Mouse (Mus musculus): ENCODE data around the gene Erbb3. TPM values are rescaled to one million over a fixed set of nuclear protein-coding genes. Genes with fewer than 3 reads are reported as not detected.
"Not testable (repeated sequence)": the region's sequence is repeated elsewhere in the genome, so short reads cannot be mapped to it uniquely, and the experiment has no call there.

The Erbb3 gene
- polyA plus RNA-seq, 1 experiment, result 0.77 TPM

DNA sequence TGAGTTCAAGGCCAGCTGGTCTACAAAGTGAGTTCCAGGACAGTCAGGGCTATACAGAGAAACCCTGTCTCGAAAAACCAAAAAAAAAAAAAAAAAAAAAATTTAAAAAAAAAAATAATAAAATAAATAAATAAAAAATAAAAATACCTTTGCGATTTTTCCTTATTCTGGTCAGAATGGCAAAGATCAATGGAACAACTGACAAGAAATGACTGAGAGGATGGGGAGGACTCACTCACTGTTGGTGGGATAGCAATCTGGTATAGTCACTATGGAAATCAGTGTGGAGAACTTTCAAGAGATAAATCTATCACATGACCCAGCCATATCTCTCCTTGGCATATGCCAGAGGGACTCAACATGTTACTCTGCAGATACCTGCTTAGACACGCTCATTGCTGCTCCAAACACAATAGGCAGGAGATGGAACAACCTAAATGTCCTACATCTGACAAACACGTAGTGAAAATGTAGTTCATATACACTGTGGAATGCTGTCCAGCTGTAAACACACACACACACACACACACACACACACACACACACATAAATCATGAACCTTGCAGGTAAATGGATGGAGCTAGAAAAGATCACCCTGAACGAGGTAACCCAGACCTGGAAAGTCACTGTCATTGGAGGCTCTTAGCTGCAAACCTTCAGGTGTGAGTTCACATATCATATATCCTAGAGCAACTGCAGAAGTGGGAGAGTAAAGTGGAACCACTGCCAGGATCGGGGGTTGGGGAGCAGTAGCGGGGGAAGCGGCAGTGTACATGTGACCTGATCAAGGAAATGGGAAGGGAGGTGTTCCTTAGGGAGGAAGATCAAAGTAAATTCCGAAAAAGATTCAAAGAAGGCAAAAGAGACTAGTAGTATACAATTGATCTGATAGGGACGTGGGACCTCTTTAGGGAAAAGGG lies 38.2 kb upstream of the Erbb3 start:
- no peaks in the 10 kb centered on the region for H3K36me3 ChIP-seq (ENCODE audit: control insufficient read depth, insufficient read depth, low read length)
- TF ChIP-seq CTCF (IDR thresholded peaks at IDR 0.05; ENCODE audit: control insufficient read depth, insufficient read depth, insufficient replicate concordance, low read depth, low read length) (no peak), POLR2A (IDR thresholded peaks at IDR 0.05; ENCODE audit: control insufficient read depth, low read depth, low read length) (no peak)
- H3K4me3 ChIP-seq (ENCODE audit: control insufficient read depth, low read depth, low read length), result no peak overlapping the region
- H3K27me3 ChIP-seq (ENCODE audit: control insufficient read depth, insufficient read depth, low read length), result no peaks in the 10 kb centered on the region
- no peaks in the 10 kb centered on the region; the same call in none of the 2 replicates for H3K4me1 ChIP-seq (ENCODE audit: control insufficient read depth, insufficient read depth, low read length)
- no peak overlapping the region for H3K27ac ChIP-seq (ENCODE audit: control insufficient read depth, insufficient read depth, low read depth, low read length)

DNA sequence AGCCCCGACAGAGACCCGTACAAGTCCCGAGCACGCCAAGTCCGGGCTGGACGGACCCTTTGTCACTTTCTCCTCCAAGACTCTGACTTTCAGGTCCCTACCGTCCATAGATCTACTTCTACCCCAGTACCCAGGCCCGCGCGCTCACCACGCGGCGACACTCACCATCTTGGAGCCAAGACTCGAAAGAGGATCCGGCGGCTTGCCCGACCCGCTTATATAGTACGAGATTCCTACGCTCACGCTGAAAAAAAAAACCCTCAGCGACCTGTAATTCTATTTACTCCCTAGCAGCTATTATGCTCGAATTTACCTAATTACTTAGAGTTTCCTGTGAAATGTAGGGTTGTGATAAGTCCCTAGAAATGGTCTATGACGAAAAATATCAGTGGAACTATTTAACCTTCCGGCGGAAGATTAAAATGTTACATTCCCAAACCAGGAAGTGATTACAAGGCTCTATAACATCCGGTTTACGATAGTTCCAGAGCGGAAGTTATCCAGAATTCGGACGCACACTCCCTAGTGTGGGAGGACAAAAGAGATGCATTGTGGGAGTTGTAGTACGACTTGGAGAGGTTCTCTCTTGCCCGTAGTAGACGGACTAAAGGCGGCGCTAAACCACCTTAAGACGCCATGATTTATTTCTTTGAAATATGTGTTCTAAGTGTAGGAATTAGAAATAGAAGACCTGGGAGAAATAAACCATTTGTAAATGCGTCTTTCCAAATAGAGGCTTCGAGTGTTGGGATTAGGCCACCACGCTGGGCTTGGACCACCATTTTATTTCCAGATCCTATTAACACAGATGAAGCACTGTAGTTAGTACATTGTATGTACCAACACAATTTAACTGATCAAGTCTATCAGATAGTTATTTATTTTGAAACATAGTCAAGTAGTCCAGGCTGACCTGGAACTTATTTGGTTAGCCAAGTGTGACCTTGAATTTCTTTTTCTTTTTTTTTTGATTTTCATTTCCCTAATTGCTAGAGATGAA lies 37.2 kb upstream of the Erbb3 start, which contains the start of gene Rps26:
Gene Rps26, minus strand, starts transcription at position 437 of the 1,000 bp plus-strand sequence.
- peak; percentile 96 for TF ChIP-seq POLR2A (IDR thresholded peaks at IDR 0.05; ENCODE audit: control insufficient read depth, low read depth, low read length)
- no peak for TF ChIP-seq CTCF (IDR thresholded peaks at IDR 0.05; ENCODE audit: control insufficient read depth, insufficient read depth, insufficient replicate concordance, low read depth, low read length)
- Histone ChIP-seq H3K36me3 (ENCODE audit: control insufficient read depth, insufficient read depth, low read length) (no peaks in the 10 kb centered on the region), H3K27ac (ENCODE audit: control insufficient read depth, insufficient read depth, low read depth, low read length) (peak within 1 kb of the TSS; percentile 92), H3K27me3 (ENCODE audit: control insufficient read depth, insufficient read depth, low read length) (no peaks in the 10 kb centered on the region), H3K4me3 (ENCODE audit: control insufficient read depth, low read depth, low read length) (peak within 1 kb of the TSS; percentile 95), H3K4me1 (ENCODE audit: control insufficient read depth, insufficient read depth, low read length) (no peaks in the 10 kb centered on the region; the same call in 1 of the 2 replicates)

DNA sequence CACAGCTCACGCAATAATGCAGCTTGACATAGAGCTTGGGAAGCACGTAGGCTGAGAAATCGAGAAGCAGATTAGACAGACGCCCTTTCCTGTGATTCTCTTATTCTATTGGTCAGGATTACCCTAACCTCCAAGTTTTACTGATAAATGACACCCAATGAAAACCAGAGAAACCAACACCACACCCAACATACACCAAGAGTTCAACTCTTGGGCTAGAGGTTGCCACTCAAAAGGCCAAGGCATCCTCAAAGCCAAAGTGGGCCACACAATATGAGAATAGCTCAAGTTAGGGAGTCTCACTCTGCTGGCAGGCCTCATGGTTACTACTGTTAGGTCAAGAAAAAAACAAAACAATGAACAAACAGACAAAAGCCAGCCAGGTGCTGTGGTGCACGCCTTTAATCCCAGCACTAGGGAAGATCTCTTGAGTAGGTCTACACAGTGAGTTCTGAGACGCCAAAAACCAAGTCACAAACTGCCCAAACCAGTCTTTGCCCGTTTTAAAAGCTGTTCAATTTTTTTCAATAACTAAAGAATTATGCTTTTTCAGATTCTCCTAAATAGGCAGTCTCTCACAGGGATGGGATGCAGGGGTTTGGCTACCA lies 35.9 kb upstream of the Erbb3 start:
- peak overlapping the region; percentile 92 for H3K27ac ChIP-seq (ENCODE audit: control insufficient read depth, insufficient read depth, low read depth, low read length)
- H3K27me3 ChIP-seq (ENCODE audit: control insufficient read depth, insufficient read depth, low read length), result no peaks in the 10 kb centered on the region
- no peaks in the 10 kb centered on the region for H3K4me1 ChIP-seq (ENCODE audit: control insufficient read depth, insufficient read depth, low read length)
- no peaks in the 10 kb centered on the region for H3K36me3 ChIP-seq (ENCODE audit: control insufficient read depth, insufficient read depth, low read length)
- TF ChIP-seq CTCF (IDR thresholded peaks at IDR 0.05; ENCODE audit: control insufficient read depth, insufficient read depth, insufficient replicate concordance, low read depth, low read length) (no peak), POLR2A (IDR thresholded peaks at IDR 0.05; ENCODE audit: control insufficient read depth, low read depth, low read length) (no peak)
- H3K4me3 ChIP-seq (ENCODE audit: control insufficient read depth, low read depth, low read length), result peak overlapping the region; percentile 95

DNA sequence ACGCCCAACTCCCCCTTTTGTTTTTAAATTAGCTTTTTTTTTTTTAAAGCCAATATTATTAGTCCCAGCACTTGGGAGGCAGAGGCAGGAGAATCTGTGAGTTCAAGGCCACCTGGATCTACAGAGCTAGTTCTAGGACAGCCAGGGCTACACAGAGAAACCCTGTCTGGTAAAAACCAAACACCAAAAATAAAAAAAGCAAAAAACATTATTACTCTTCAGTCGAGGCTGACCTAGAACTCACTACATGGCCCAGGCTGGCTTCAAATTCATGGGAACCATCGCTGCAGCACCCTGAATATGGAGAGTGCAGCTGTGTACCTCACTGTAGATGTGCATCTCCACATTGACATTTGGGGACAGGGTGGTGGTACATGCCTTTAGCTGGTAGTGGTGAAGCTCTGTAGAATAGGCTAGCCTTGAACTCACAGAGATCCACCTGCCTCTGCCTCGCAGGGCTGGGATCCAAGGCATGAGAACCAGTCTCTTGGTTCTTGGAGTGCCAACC lies 33.7 kb upstream of the Erbb3 start:
- not testable (repeated sequence) for H3K27ac ChIP-seq (ENCODE audit: control insufficient read depth, insufficient read depth, low read depth, low read length); H3K27me3 ChIP-seq (ENCODE audit: control insufficient read depth, insufficient read depth, low read length); H3K36me3 ChIP-seq (ENCODE audit: control insufficient read depth, insufficient read depth, low read length); H3K4me1 ChIP-seq (ENCODE audit: control insufficient read depth, insufficient read depth, low read length); H3K4me3 ChIP-seq (ENCODE audit: control insufficient read depth, low read depth, low read length)

DNA sequence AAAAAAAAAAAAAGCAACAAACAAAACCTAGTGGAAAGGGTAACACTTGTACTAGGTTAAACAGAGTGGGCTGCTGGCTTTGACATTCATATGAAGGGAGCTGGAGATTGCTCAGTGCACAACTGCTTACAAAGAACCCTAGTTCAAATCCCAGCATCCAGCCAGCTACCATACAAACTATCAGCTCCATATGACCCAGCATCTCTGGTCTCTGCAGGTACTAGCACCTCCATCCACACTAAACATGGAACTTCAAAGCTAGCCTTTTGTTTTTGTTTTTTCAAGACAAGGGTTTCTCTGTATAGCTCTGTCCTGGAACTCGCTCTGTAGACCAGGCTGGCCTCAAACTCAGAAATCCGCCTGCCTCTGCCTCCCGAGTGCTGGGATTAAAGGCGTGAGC lies 33.2 kb upstream of the Erbb3 start:
- Histone ChIP-seq H3K27ac (ENCODE audit: control insufficient read depth, insufficient read depth, low read depth, low read length) (no peak overlapping the region), H3K27me3 (ENCODE audit: control insufficient read depth, insufficient read depth, low read length) (no peaks in the 10 kb centered on the region), H3K4me3 (ENCODE audit: control insufficient read depth, low read depth, low read length) (no peak overlapping the region), H3K4me1 (ENCODE audit: control insufficient read depth, insufficient read depth, low read length) (no peaks in the 10 kb centered on the region), H3K36me3 (ENCODE audit: control insufficient read depth, insufficient read depth, low read length) (no peaks in the 10 kb centered on the region)
- TF ChIP-seq POLR2A (IDR thresholded peaks at IDR 0.05; ENCODE audit: control insufficient read depth, low read depth, low read length), result no peak

DNA sequence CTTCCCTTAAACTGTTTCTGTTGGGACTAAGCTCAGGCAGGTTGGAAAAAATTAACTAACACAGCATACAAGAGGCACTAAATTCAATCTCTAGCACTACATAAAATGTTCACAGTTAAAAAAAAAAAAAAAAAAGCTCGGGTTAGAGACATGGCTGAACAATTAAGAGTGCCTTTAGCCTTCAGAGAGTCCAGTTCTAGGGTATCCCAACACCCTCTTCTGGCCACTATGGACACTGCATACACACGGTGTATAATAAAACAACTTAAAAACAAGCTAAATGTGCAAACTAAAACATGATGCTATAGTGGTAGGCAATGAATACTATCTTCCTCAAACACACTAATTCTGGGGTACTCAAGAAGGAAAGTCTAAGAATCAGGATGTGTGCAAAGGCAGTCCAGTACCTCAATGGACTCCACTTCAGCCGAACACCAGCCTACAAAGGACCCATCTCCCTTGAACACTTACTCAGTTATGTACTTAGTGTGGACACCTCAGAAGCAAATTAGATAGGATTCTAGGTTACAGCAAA lies 32.6 kb upstream of the Erbb3 start:
- Histone ChIP-seq H3K36me3 (ENCODE audit: control insufficient read depth, insufficient read depth, low read length) (no peaks in the 10 kb centered on the region), H3K27me3 (ENCODE audit: control insufficient read depth, insufficient read depth, low read length) (no peaks in the 10 kb centered on the region), H3K4me3 (ENCODE audit: control insufficient read depth, low read depth, low read length) (no peak overlapping the region), H3K4me1 (ENCODE audit: control insufficient read depth, insufficient read depth, low read length) (no peaks in the 10 kb centered on the region), H3K27ac (ENCODE audit: control insufficient read depth, insufficient read depth, low read depth, low read length) (no peak overlapping the region)
- TF ChIP-seq CTCF (IDR thresholded peaks at IDR 0.05; ENCODE audit: control insufficient read depth, insufficient read depth, insufficient replicate concordance, low read depth, low read length) (no peak), POLR2A (IDR thresholded peaks at IDR 0.05; ENCODE audit: control insufficient read depth, low read depth, low read length) (no peak)

All from testis, adult 2 months (tissue).